Comparison of ENCODE assay signal across 29 mouse cellular contexts in genomic region chr12:95639892-95640291, GRCm38 (mm10).
"Had no signal": no experiment of that assay in that cellular context is flagged by ENCODE, and none has a peak within 500 bp of the region (broad histone marks: within the 10 kb centered on the region; RNA-seq: fewer than 3 reads in every experiment).

No protein-coding gene starts in this region.

- H3K4me2 ChIP-seq: embryonic facial prominence, embryonic 12.5 days; embryonic facial prominence, embryonic 13.5 days; embryonic facial prominence, embryonic 15.5 days; forebrain, embryonic 12.5 days; forebrain, embryonic 13.5 days; forebrain, embryonic 15.5 days had no signal

- H3K4me1 ChIP-seq: embryonic facial prominence, embryonic 12.5 days; embryonic facial prominence, embryonic 13.5 days; embryonic facial prominence, embryonic 15.5 days; forebrain, embryonic 12.5 days; forebrain, embryonic 13.5 days; forebrain, embryonic 15.5 days had no signal

- H3K9ac ChIP-seq: embryonic facial prominence, embryonic 12.5 days; embryonic facial prominence, embryonic 13.5 days; embryonic facial prominence, embryonic 15.5 days; forebrain, embryonic 12.5 days; forebrain, embryonic 13.5 days; forebrain, embryonic 15.5 days; forebrain, postnatal 0 days had no signal

- H3K36me3 ChIP-seq: embryonic facial prominence, embryonic 10.5 days; embryonic facial prominence, embryonic 12.5 days; embryonic facial prominence, embryonic 13.5 days; embryonic facial prominence, embryonic 15.5 days; forebrain, embryonic 10.5 days; forebrain, embryonic 12.5 days; forebrain, embryonic 15.5 days had no signal

- ATAC-seq: forebrain, embryonic 13.5 days; forebrain, embryonic 14.5 days; forebrain, embryonic 15.5 days; forebrain, embryonic 16.5 days; forebrain, postnatal 0 days had no signal

- H3K9me3 ChIP-seq: embryonic facial prominence, embryonic 10.5 days; embryonic facial prominence, embryonic 12.5 days; embryonic facial prominence, embryonic 13.5 days; embryonic facial prominence, embryonic 15.5 days; forebrain, embryonic 10.5 days; forebrain, embryonic 12.5 days; forebrain, embryonic 13.5 days; forebrain, embryonic 15.5 days had no signal

- H3K4me3 ChIP-seq: embryonic facial prominence, embryonic 10.5 days; embryonic facial prominence, embryonic 12.5 days; embryonic facial prominence, embryonic 13.5 days; embryonic facial prominence, embryonic 15.5 days; erythroblast, embryonic 14.5 days; forebrain, embryonic 10.5 days; forebrain, embryonic 12.5 days; forebrain, embryonic 13.5 days; forebrain, embryonic 15.5 days; gastrocnemius, adult 2 months; heart, adult 2 months had no signal

- H3K27ac ChIP-seq: embryonic facial prominence, embryonic 10.5 days; embryonic facial prominence, embryonic 12.5 days; embryonic facial prominence, embryonic 13.5 days; embryonic facial prominence, embryonic 15.5 days; forebrain, embryonic 10.5 days; forebrain, embryonic 12.5 days; forebrain, embryonic 13.5 days; forebrain, embryonic 15.5 days; gastrocnemius, adult 2 months; heart, adult 2 months had no signal

- H3K27me3 ChIP-seq: embryonic facial prominence, embryonic 12.5 days; embryonic facial prominence, embryonic 13.5 days; embryonic facial prominence, embryonic 15.5 days; forebrain, embryonic 12.5 days; forebrain, embryonic 13.5 days; forebrain, embryonic 15.5 days had no signal

- DNase-seq: cerebellum, adult 2 months; cerebellum, adult 8-10 months; cerebellum, adult 9-10 months; cerebellum, adult 9-11 months; cerebellum, postnatal 10 days; cerebellum, postnatal 14 days; cerebellum, postnatal 25 days; cerebellum, postnatal 36 days; embryo, embryonic 11 days; forebrain, postnatal 0 days; gastrocnemius, adult 2 months; gastrocnemius, postnatal 10 days; gastrocnemius, postnatal 14 days; gastrocnemius, postnatal 25 days; gastrocnemius, postnatal 36 days; heart, adult 11 months; heart, adult 18-20 months; heart, adult 2 months had no signal
